Mouse (Mus musculus) CH12.LX (cell line): ENCODE results near the gene Hmces. TPM values are rescaled to one million over a fixed set of nuclear protein-coding genes. Genes with fewer than 3 reads are reported as not detected.
A peak's percentile ranks its signal among the peaks of the same experiment; 100 is the strongest.

Source experiments
- DNase-seq: peaks from one replicate; pipeline ENCODE4 v3.0.0-alpha.2; 2013; ENCODE audit errors: extremely low read depth
- H3K27ac ChIP-seq: 2 replicates; pipeline ENCODE4 v1.5.1; 2012; ENCODE audit warnings: low read depth, mild to moderate bottlenecking, control low read depth, moderate library complexity; ENCODE audit not compliant: insufficient read depth
- H3K27me3 ChIP-seq: replicated peaks from 2 replicates; pipeline ENCODE3; 2012; ENCODE audit warnings: inconsistent platforms
- H3K36me3 ChIP-seq, 2 experiments: replicated peaks in 1 of 2; 2 replicates each; pipeline versions ENCODE3 to v1.6.1; 2012; ENCODE audit warnings: inconsistent platforms in 1 of 2, low read length in 1 of 2, mild to moderate bottlenecking in 1 of 2, mixed read lengths in 1 of 2, moderate library complexity in 1 of 2; ENCODE audit not compliant: control insufficient read depth in 1 of 2, insufficient read depth in 1 of 2
- H3K4me1 ChIP-seq, 2 experiments: 2 replicates each; pipeline ENCODE4 v1.6.1; 2012; ENCODE audit warnings: inconsistent platforms in 1 of 2, moderate library complexity in 1 of 2; ENCODE audit not compliant: insufficient read depth in 2 of 2, control insufficient read depth in 1 of 2
- H3K4me2 ChIP-seq: 2 replicates; pipeline ENCODE4 v1.6.1; 2012; ENCODE audit warnings: low read depth, mild to moderate bottlenecking, control low read depth; ENCODE audit not compliant: poor library complexity, insufficient read depth, severe bottlenecking
- H3K4me3 ChIP-seq, 3 experiments: fragments of 150-350 bp in 1 of 3; sonication (generic) in 1 of 3; replicated peaks in 1 of 3; 2 replicates each; pipeline versions ENCODE3 to v1.5.1; 2011 to 2012; ENCODE audit warnings: low read depth in 2 of 3, low read length in 2 of 3, mild to moderate bottlenecking in 2 of 3, moderate library complexity in 2 of 3, control low read depth in 1 of 3, improper control_type of control experiment in 1 of 3, inconsistent platforms in 1 of 3, mixed read lengths in 1 of 3; ENCODE audit not compliant: poor library complexity in 1 of 3
- H3K79me2 ChIP-seq: replicated peaks from 2 replicates; pipeline ENCODE4 v1.6.1; 2012; ENCODE audit warnings: mild to moderate bottlenecking, moderate library complexity; ENCODE audit not compliant: control insufficient read depth, poor library complexity, insufficient read depth, severe bottlenecking; ENCODE audit errors: extremely low read depth
- H3K9ac ChIP-seq: 2 replicates; pipeline ENCODE4 v1.6.1; 2012; ENCODE audit warnings: low read depth, mild to moderate bottlenecking, control low read depth, moderate library complexity; ENCODE audit not compliant: insufficient read depth
- H3K9me3 ChIP-seq: replicated peaks from 2 replicates; pipeline ENCODE3; 2012; ENCODE audit warnings: low read length, inconsistent platforms, mixed read lengths
- CHD1 ChIP-seq: IDR thresholded peaks from 2 replicates; pipeline ENCODE4 v1.6.1; 2012; ENCODE audit warnings: low read depth, low read length, improper control_type of control experiment, inconsistent platforms
- CHD2 ChIP-seq: IDR thresholded peaks from 2 replicates; pipeline ENCODE4 v1.6.1; 2011; ENCODE audit warnings: low read length, improper control_type of control experiment
- ELF1 ChIP-seq: IDR thresholded peaks from 2 replicates; pipeline ENCODE4 v1.6.1; 2014; ENCODE audit warnings: low read depth, mild to moderate bottlenecking, inconsistent platforms, low read length, improper control_type of control experiment
- ETS1 ChIP-seq: conservative IDR thresholded peaks from 2 replicates; pipeline ENCODE4 v1.6.1; 2012; ENCODE audit warnings: low read depth, mild to moderate bottlenecking, inconsistent platforms, low read length, improper control_type of control experiment, moderate library complexity
- HCFC1 ChIP-seq: IDR thresholded peaks from 2 replicates; pipeline ENCODE4 v1.6.1; 2012; ENCODE audit warnings: low read depth, mild to moderate bottlenecking, inconsistent platforms, low read length, improper control_type of control experiment
- MAFK ChIP-seq: IDR thresholded peaks from 2 replicates; pipeline ENCODE4 v1.6.1; 2011; ENCODE audit warnings: low read length, improper control_type of control experiment; ENCODE audit not compliant: insufficient replicate concordance
- MEF2A ChIP-seq: IDR thresholded peaks from 2 replicates; pipeline ENCODE4 v1.6.1; 2014; ENCODE audit warnings: low read depth, mild to moderate bottlenecking, inconsistent platforms, low read length, improper control_type of control experiment, borderline replicate concordance
- NELFE ChIP-seq: IDR thresholded peaks from 2 replicates; pipeline ENCODE4 v1.6.1; 2011; ENCODE audit warnings: low read depth, low read length, improper control_type of control experiment
- POLR2A ChIP-seq: IDR thresholded peaks from 2 replicates; pipeline ENCODE4 v1.6.1; 2011; ENCODE audit warnings: low read depth, mild to moderate bottlenecking, improper control_type of control experiment, low read length
- POLR2AphosphoS2 ChIP-seq: IDR thresholded peaks from 2 replicates; pipeline ENCODE4 v1.6.1; 2011; ENCODE audit warnings: low read depth, low read length, improper control_type of control experiment
- SIN3A ChIP-seq: IDR thresholded peaks from 2 replicates; pipeline ENCODE4 v1.6.1; 2012; ENCODE audit warnings: low read length, improper control_type of control experiment, inconsistent platforms
- TCF12 ChIP-seq: IDR thresholded peaks from 2 replicates; pipeline ENCODE4 v1.6.1; 2014; ENCODE audit warnings: low read depth, mild to moderate bottlenecking, inconsistent platforms, low read length, improper control_type of control experiment
- UBTF ChIP-seq: IDR thresholded peaks from 2 replicates; pipeline ENCODE4 v1.6.1; 2012; ENCODE audit warnings: low read depth, mild to moderate bottlenecking, inconsistent platforms, low read length, improper control_type of control experiment, moderate library complexity
- ZMIZ1 ChIP-seq: IDR thresholded peaks from 2 replicates; pipeline ENCODE4 v1.6.1; 2012; ENCODE audit warnings: low read depth, mild to moderate bottlenecking, inconsistent platforms, low read length, improper control_type of control experiment
- ZNF384 ChIP-seq: IDR thresholded peaks from 2 replicates; pipeline ENCODE4 v1.6.1; 2012; ENCODE audit warnings: low read depth, low read length, improper control_type of control experiment, inconsistent platforms
- dilution Hi-C: fragments of 300-500 bp; cut with MboI; formaldehyde crosslinking; loops from 2 replicates; pipeline ENCODE4 v1.14.3; 2020; ENCODE audit warnings: low sequenced_read_pairs; ENCODE audit not compliant: extremely low pct_unique_long_range_greater_than_20kb, extremely low pct_ligation_motif_present
- in situ Hi-C: fragments of 300-500 bp; cut with MboI; formaldehyde crosslinking; loops from 3 replicates; pipeline ENCODE4 v1.14.3; 2019; ENCODE audit warnings: low sequenced_read_pairs, low pct_ligation_motif_present, low pct_unique_long_range_greater_than_20kb, mixed read lengths
- polyA plus RNA-seq: library from polyadenylated mRNA; unstranded; fragments of >175 nt; gene quantifications from 2 replicates; pipeline ENCODE4 v1.2.1, GENCODE M21; 2012; ENCODE audit warnings: low read depth; ENCODE audit not compliant: insufficient read length
- total RNA-seq, 2 experiments: library from RNA; depleted of rRNA; stranded (reverse); fragments of 300-350 nt in 1 of 2; fragments of >200 nt in 1 of 2; gene quantifications; 2 replicates each; pipeline ENCODE4 v1.2.3; 2012 to 2014

Gene Hmces
- total RNA-seq (2012; rRNA removed) (8.4 and 11.8 TPM in 2 replicates), total RNA-seq (2014; rRNA removed) (0.31 and 0.73 TPM in 2 replicates), polyA plus RNA-seq (0.99 and 1.4 TPM in 2 replicates)

GRCm38 (mm10) chr6:87913661-87914325, at the start of gene Hmces:
Hmces (plus strand) TSS chr6:87913935.
- Histone ChIP-seq H3K4me2 (peak within 1 kb of the TSS; percentile 96), H3K9me3 (peaks cover 12% of the 10 kb centered on the region), H3K4me3 (peak within 1 kb of the TSS; percentile 17 to 70 (median 56)), H3K9ac (peak within 1 kb of the TSS; percentile 62), H3K36me3 (peaks cover 36 to 54% of the 10 kb centered on the region in 2 experiments), H3K27ac (peak within 1 kb of the TSS; percentile 35; the same call in 1 of the 2 replicates), H3K79me2 (no peaks in the 10 kb centered on the region; the same call in 1 of the 2 replicates), H3K27me3 (no peaks in the 10 kb centered on the region), H3K4me1 (peaks cover 12 to 70% of the 10 kb centered on the region in 2 experiments)
- in situ Hi-C loops, result loop anchor here (25.0 kb wide), 1 partner anchor 174 kb away; the partner anchor contains the start of gene Rpn1
- dilution Hi-C loops, result no loop called here
- 0 out of 2 replicates have a peak, but pooled peaks have one; percentile 24 for TF ChIP-seq ELF1
- no peak; the same call in 1 of the 2 replicates for TF ChIP-seq CHD2
- no peak for TF ChIP-seq NELFE
- TF ChIP-seq POLR2A, result peak; percentile 57; the same call in 1 of the 2 replicates
- peak; percentile 69; the same call in 1 of the 2 replicates for TF ChIP-seq POLR2AphosphoS2
- TF ChIP-seq SIN3A, result 0 out of 2 replicates have a peak, but pooled peaks have one; percentile 10
- peak; percentile 58; the same call in 1 of the 2 replicates for TF ChIP-seq UBTF
- no peak for DNase-seq

- H3K4me3 ChIP-seq, result no peak overlapping the region
- dilution Hi-C loops, result no loop called here
- no peak overlapping the region for H3K27ac ChIP-seq
- DNase-seq, result no peak
- no peaks in the 10 kb centered on the region for H3K36me3 ChIP-seq
- no peaks in the 10 kb centered on the region for H3K9me3 ChIP-seq
- no peak overlapping the region for H3K9ac ChIP-seq
- H3K4me2 ChIP-seq, result no peak overlapping the region
- no peak for TF ChIP-seq ZMIZ1
- TF ChIP-seq ETS1, result no peak
- no peak for TF ChIP-seq ZNF384
- no peak for TF ChIP-seq TCF12
- TF ChIP-seq MEF2A, result no peak
- H3K4me1 ChIP-seq, result peaks cover 0 to 6% of the 10 kb centered on the region in 2 experiments; a peak in 2 of 4 replicates
- H3K27me3 ChIP-seq, result no peaks in the 10 kb centered on the region
- in situ Hi-C loops, result no loop called here
- no peaks in the 10 kb centered on the region for H3K79me2 ChIP-seq
Measured at GRCm38 (mm10) chr6:87866211-87866610, 47.5 kb upstream of the Hmces start.

- H3K4me1 ChIP-seq, result peaks cover 0 to 6% of the 10 kb centered on the region in 2 experiments; a peak in 2 of 4 replicates
- in situ Hi-C loops, result no loop called here
- no peaks in the 10 kb centered on the region for H3K9me3 ChIP-seq
- no peaks in the 10 kb centered on the region for H3K36me3 ChIP-seq
- H3K4me2 ChIP-seq, result no peak overlapping the region
- dilution Hi-C loops, result no loop called here
- no peak overlapping the region for H3K4me3 ChIP-seq
- no peak overlapping the region for H3K9ac ChIP-seq
- no peak overlapping the region for H3K27ac ChIP-seq
- no peaks in the 10 kb centered on the region for H3K79me2 ChIP-seq
- H3K27me3 ChIP-seq, result no peaks in the 10 kb centered on the region
- no peak for DNase-seq
- TF ChIP-seq ELF1 (no peak), MAFK (peak; percentile 30; the same call in 1 of the 2 replicates), ETS1 (no peak), CHD1 (no peak), HCFC1 (no peak)
Measured at GRCm38 (mm10) chr6:87867256-87867655, 46.5 kb upstream of the Hmces start.
